Mouse (Mus musculus): ENCODE measurements around the gene Nckap5.

Gene Nckap5

DNA sequence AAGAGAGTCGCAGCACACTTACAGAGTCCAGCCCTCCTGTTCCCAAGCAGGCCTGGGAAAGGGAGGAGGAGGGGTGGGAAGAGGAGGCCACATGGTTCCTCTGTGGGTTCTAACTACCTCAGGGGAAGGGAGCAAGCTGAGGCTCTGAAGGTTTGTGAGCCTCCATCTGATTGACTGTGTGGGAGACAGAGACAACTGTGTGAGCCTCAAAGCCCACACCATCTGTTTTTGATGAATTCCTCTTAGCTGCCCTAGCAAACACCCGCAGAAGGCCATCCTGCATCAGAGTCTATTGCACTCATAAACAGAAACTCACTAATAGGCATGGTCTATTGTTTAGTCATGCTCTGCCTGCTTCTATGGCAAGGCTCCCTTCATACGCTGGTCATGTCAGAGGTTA, 834.1 kb downstream of the Nckap5 start:
- peak; percentile 39 for DNase-seq

DNA sequence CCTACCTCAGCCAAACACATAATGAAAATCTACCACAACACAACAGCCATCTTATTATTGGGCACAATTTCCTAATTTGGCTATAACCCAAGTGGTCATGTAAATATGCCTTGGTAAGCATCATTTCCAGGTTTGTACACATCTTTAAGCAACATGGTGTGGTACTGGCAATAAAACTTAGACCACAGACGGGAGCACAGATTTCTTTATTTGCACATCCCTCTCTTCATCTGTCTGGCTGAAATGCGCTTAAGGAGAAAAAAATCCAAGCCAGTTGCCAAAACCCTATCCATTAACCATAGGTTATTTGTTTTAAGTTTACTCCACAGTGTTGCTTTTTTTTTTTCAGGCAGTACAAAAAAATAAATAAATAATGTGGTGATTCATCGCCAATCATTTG, 842.8 kb downstream of the Nckap5 start:
- no peak for DNase-seq

DNA sequence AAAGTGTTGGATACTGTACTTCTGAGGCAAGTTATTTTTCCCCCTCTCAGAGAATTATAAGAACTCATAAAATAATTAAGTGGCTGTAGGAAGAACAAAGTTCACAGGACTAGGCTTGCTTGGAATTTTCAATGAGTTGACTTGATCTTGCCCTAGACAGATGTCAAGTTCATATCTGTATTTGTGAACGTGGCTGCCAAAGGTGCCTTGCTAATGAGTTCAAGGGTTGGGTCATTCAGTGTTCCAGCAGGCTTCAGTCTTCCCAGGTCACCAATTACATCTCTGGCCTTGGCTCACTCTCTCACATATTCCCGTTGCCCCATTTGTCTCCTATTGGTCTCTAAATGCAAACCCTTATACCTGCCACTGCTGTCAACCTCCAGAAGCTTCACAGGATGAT, 846.0 kb downstream of the Nckap5 start:
- peak; percentile 55 for DNase-seq

DNA sequence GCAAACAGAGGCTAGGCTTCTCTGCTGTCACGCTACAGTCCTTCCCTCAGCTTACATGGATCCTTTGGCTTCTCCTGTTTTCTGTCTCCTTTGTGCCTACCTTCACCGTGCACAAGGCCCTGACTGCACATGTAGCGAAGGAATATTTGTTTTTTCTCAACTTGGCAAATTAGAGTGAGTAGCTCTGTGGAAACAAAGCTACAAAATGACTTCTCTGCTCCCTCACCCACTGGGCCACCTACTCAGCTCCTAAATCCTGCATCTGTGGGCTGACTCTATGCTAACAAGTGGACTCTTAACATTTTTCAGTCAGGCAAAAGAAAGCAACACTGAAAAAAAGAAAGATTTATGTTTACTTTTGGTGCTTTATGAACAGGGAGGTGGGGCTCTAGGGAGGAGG, 856.0 kb downstream of the Nckap5 start:
- peak; percentile 65 for DNase-seq

DNA sequence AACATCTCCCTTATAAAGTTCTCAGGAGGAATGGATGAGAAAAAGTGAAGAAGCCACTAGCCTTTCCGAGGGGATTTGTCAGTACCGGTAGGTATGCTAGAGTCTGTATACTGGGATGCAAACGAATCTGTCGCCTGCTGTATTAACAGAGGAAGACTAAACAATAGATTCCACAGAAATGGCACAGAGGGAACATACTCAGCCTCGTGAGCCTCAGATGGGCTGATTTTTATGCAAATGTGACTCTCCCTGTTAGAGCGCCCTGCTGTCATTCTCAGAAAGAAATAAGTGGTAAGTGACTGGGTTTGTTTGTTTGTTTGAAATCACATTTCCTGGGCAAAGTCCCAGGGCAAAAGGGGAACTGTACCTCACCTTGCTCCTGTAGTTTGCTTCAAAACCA, 858.7 kb downstream of the Nckap5 start:
- DNase-seq: peak; percentile 46

- DNase-seq: peak; percentile 41
These were observed 862.9 kb downstream of the Nckap5 start for GRCm38 (mm10) chr1:125967671-125968070.

DNA sequence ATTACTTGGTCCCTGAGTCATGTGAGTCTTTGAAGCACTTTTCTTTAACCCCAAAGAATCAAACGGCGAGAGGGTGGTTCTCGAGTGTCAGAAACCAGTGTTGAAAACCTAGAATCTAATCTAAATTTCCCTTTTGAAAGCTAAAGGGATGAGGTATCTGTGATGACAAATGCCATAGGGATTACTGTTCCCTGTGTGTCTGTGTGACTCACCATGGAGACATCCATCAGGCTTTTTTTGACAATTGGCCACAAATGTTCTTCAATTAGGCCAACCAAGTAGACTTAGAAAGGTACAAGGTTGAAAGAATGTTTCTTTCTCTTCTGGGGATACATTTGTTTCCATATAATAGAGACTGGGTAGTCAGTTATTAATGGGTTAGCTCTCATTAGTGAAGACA, 879.6 kb downstream of the Nckap5 start:
- DNase-seq: no peak

DNA sequence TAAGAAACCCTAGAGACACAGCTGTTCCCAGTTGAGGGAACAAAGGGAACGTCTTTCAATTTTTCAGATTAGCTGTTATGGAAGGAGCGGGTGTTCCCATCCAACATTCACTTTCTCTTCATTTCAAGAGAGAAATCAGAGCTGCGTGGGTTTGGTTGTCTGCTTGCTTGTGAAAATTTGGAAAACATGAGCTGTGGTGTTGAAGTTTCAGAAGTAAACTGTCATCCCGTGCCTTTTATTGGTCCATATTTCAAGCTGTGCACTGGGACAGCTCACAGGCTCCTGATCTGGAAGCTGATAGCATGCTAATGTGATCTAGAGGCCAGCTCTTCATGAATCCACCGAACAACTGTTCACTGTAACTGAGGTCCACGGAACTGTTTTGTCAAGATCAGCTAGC, 881.5 kb downstream of the Nckap5 start:
- DNase-seq: peak; percentile 84

DNA sequence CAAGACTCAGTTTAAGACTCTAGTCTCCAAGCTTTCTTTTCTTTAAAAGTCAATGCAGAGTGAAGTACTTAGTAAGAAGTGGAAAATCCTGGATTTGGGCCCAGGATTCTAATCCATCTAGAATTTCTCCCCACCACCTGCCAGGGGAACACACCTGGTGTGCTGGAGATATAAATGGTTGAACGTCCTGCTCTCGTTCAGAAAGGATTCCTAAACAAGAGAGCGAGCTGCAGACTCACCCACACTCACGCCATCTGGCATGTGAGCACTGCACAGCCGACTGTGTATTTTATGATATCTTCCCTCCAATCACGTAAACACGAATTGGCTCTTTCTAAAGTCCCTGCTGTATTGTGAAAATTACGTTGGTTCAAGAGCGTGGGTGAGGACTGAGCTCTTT, 885.5 kb downstream of the Nckap5 start:
- peak; percentile 81 for DNase-seq

GRCm38 (mm10) chr1:125943305-125943704, 887.3 kb downstream of the Nckap5 start:
- DNase-seq: no peak

DNA sequence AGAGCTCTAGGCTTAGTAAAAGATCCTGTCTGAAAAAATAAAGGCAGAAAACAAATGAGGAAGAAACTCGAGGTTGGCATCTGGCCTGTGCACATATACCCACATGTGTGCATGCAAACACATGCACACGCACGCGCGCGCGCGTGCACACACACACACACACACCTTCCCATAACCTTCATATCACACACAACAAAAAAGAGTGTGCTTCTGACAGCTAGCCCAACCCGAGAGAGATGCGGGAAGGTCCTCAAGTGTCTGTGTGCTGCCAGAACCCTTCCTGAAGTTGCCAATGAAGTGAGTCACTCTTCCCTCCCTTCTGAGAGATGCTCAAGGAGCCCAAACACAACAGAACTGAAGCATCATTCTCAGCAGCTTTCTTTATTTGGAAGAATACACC, 905.1 kb downstream of the Nckap5 start:
- DNase-seq: peak; percentile 86

DNA sequence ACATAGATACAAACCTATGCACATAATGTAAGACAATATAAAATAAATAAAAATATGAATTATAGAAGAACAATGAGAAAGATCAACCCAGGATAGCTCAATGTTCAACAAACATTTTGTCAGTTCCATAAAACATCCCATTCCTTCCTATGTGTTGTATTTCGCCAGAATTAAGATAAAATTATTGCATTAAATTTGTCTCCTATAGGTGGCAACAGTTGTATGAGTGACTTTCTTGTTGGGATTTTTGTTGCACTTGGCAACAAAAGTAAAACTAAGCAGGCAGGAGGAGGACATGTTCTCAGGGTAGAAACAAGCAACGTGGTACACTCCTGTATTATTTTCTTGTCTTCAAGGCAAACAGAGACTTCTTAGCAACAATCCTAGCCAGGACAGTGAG, 907.5 kb downstream of the Nckap5 start:
- DNase-seq: no peak

DNA sequence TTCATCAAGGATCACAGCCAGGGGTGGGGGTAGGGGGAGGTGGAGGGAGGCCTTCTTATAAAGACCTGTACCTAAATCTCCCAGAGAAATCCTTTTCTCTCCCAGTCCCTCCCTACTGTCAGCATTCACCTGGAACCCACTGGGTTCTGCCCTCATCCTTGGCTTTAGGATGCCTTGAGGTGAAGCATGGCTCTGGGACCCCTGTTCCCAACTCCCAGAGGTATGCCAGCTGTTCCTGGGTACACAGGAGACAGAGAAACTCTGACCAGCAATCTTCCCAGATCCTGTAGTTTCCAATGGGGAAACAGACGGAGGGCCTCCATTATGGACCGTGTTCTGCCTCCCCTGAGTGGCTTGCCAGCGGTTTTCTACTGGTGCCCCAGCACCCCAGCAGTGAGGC, 909.9 kb downstream of the Nckap5 start:
- peak; percentile 55 for DNase-seq

DNA sequence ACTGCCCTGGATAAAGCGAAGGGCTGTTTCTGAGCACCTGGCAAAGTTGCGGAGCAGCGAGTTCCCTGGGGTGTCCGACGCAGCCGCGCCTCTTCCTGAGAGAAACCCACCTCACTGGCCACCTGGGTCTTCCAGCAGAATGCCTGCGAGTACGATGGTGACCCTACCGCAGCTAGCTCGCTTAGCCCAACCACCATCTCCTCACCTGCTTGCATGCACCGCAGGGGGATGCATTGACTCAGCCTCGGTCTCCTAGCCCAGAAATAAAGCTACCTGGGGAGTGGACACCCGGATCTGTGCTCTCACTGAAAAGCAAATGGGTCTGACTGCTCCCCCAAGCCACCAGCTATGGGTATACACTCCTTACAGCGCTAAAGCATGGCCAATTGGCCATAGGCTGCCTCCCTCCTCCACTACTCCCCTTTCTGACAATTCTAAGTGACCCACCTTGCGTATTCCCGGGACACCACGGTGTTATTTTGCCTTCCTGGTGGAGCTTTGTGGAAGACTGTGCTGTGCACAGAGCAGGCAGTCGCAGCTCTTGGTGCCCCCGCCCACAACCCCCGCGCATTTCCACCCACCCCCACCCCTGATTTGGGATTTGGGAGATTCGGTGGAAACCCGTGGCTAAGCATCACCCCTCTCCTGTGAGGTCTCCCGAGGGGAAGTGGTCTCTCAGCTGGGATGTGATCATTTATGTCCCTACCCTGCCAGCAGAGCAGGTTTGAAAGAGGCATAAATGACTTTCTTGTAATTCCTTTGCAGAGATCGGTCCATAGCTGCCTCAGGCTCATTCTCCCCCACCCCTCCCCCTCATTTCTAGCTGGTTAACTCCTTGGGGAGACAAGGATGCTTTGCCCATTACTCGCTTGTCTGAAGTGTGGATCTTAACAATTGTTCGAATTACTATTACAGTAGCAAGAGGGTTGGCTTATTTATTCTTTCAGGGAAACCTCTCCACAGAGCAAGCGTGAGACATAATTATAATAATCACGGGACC, 917.7 kb downstream of the Nckap5 start, which contains the start of gene Lypd1:
Lypd1 (minus strand) TSS at position 501 of the 1,000 bp plus-strand sequence.
- no peak for DNase-seq

DNA sequence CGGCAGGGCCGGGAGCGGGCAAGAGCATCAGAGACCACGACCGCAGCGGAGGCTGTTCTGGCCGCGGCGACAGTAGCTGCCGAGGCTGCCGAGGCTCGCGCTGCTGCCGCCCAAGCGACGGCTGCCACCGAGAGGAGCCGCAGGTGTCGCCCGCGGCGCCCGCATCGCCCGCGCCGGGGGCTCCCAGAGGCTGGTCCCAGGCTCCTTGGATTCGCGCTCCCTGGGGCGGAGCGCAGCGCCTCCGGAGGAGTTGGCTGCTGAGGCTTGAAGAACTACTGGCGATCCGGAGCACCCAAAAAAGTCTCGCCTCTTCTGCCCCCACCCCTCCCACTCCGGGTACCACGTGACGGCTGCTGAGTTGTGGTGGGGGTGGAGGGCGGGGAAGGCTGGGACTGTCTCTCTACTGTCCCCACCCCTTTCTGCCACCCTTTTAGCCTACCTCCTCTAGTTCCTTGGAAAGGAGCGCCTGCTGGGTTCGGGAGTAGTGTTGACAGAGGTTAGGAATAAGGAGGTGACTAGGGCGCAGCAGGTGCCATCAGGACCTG, 918.6 kb downstream of the Nckap5 start:
- DNase-seq: peak; percentile 93

- peak; percentile 81 for DNase-seq
These were observed 919.2 kb downstream of the Nckap5 start for GRCm38 (mm10) chr1:125911337-125911900.

DNA sequence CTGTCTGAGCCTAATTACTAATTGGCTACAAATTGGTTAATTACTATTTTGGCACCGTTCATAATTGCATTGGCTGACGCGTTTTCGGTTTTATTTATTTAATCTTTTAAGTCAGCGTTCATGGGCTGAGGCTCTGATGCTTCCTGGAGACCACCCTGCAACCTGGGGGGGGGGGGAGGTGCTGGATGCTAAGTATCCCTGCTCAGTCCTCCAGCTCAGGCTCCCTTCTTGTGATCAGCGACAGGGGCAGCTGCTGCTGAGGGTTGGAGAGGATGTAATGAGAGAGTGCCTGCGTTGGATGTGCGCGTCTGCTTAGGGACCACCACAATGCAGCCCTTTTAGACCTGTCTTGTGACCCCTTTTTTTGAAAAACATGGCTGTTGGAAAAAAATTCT, 919.7 kb downstream of the Nckap5 start:
- DNase-seq: peak; percentile 39

- peak; percentile 82 for DNase-seq
These were observed 920.3 kb downstream of the Nckap5 start for GRCm38 (mm10) chr1:125910211-125910870.

DNA sequence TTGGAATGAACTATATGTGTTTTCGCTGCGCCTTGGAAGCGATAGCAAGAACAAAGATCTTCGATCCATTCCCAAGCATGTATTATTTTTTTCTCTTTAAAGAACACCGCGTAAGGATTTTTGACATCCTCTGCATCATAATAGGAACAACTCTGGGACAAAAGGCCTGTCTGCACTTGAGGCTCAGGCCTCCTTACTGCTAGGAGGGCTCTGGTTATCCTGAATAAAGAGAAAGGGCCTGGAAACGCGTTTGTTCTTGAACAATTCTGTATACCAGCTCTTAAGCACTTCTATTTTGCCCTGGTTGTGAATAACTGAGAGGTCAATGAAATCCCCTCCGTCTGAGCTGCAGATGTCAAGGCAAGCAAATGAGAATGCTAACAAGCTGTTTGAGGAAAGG, 937.4 kb downstream of the Nckap5 start:
- DNase-seq: no peak

GRCm38 (mm10) chr1:125870056-125870455, 960.5 kb downstream of the Nckap5 start:
- no peak for DNase-seq
